Mouse (Mus musculus) urinary bladder, postnatal 14 days (tissue): ENCODE measurements around the gene D630023F18Rik.

ENCODE experiments used
- DNase-seq: peaks from one replicate; pipeline ENCODE4 v3.0.0; 2021; ENCODE audit warnings: low spot score

Gene D630023F18Rik

DNA sequence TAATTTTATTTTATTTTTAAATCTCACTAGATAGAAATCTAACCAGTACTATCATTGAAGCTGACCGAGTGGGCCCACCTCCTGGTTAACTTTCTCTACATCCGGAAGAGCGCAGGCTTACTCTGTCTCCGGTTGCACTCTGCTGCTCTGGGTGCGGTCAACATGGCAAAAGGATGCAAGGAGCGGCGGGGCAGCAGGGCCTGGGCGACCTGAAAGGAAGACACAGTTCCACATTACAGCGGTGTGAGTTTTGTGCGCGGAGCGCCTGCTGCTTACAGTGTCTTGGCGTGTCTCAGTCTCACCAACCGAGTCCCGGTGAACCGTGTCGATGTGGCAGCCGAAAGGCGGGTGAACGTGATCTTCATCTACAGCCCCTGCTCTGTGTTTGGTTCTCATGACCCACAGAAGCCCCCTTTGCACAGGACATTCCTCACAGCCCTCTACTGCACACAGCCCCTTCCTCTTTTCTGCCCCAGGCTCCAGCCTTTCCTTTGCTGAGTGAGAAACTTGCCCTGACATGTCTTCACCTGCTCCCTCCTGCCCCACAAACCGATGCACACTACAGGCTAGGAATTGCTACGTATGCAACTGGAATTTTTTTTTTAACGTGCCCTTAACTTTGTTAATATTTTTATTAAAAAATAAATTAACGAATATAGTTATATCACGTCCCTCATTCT is 13.1 kb downstream of the D630023F18Rik start:
- no peak for DNase-seq

- no peak for DNase-seq
Observed at GRCm38 (mm10) chr1:65109196-65109595, 13.8 kb downstream of the D630023F18Rik start.

DNA sequence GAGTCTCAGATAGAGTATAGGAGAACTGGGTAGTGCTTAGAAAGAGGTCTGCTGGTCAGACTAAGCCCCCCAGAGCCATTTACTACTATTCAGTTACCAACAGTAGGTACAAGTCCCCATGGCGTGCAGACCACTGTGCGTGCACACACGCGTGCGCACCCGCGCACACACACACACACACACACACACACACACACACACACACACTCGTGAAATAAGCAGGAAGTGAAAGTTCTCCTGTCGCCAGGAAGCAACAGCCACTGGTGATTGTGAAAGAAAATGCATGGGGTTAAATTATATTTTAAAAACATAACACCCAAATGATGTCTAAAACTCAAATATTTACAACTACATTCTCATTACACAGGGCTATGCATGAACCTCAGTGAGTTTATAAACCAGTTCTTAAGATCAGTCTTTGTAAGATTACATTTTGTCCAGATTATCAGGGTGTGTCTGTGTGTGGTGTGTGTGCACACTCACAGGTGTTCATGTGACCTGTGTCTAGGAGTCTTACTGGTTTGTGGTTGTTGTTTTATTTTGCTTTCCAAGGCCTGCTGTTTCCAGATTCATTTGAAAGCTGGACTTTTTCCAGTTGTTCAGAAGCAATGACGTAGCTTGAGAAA is 15.2 kb downstream of the D630023F18Rik start:
- no peak for DNase-seq

DNA sequence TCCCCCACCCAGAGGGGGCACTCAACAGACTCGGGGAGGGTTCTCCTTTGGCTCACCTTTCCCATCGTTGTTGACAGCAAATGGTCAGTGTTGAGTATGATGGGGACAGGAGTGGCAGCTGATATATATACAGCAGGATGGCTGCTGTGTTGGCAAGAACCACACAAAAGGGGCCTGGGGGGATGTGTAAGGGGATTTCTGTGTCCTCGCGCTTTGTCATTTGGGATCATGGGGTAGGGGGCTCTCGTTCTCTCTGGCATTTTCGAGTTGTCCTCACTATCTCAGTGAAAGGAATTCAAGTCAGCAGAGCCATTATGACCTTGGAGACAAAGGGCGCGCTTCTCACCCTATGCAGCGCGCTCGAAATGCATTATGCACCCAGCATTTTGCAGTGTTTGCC is 19.7 kb downstream of the D630023F18Rik start, which contains the start of gene Cryga:
Gene Cryga, minus strand, starts transcription at position 101 of the 400 bp plus-strand sequence.
- no peak for DNase-seq

- no peak for DNase-seq
Observed at GRCm38 (mm10) chr1:65096953-65097352, 26.1 kb downstream of the D630023F18Rik start.

- DNase-seq = no peak
Observed at GRCm38 (mm10) chr1:65091566-65091965, 31.4 kb downstream of the D630023F18Rik start.

- peak; percentile 63 for DNase-seq
Observed at GRCm38 (mm10) chr1:65090370-65090769, 32.6 kb downstream of the D630023F18Rik start.

GRCm38 (mm10) chr1:65088567-65089356 is 34.3 kb downstream of the D630023F18Rik start:
- DNase-seq = no peak

DNA sequence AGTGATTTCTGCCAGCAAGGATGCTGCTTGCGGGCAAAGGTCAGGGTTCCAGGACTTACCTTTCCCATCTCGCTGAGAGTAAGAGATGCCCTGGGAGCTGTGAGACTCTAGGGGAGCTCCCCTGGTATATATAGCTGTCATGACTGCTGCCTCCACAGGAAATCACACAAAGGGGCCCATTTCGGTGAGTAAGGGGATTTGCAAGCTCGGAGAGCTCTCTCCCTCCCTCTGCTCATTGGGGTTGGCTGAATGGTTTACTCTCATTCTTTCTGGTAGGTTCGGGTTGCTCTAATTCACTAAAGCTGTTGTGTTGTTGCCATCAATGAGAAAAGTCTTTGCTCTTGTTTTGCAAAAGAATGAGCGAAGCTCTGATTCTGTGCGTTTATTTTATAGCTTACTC is 40.8 kb downstream of the D630023F18Rik start, which contains the start of gene Crygb:
Gene Crygb, minus strand, starts transcription at position 101 of the 400 bp plus-strand sequence.
- DNase-seq = no peak

- no peak for DNase-seq
Observed at GRCm38 (mm10) chr1:65075607-65076006, 47.4 kb downstream of the D630023F18Rik start.

DNA sequence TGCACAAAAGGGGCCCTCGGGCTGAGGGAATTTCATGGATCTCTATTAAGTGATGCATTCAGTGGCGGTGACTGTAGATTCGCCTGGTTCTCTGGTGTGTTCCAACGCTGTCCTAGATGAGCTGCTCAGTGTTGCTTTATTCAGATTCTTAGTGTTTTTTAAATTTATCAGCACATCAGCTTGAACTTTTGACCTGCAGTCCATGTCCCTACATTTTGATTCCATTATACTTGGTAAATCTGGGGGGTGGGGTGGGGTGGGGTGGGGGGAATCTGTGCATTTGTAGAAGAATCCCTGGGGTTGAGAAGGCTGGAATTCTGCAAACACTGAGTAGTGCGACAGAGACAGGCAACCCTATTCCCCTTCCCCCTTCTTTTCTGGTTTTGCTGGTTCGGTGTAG is 49.4 kb downstream of the D630023F18Rik start, which contains the start of gene Crygc:
Gene Crygc, minus strand, starts transcription at position 101 of the 400 bp plus-strand sequence.
- DNase-seq = no peak

DNA sequence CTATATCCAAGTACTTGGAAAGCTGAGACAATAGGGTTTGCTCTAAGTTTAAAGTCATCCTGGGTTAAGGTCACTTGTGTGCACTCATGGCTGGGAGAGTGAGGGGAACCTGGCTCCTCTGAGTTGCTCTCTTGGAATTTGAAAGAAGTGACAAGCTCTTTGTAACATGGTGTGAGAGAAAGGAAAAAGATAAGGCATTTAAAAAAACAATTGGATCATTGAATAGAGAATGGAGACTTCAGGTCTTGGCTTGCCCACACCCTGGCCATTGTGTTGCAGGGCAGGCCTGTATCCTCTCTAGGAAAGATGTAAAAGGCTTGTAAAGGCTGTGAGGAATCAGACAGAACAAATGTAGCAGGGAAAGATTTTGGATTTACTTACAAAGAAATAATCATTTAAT is 55.2 kb downstream of the D630023F18Rik start:
- no peak for DNase-seq

DNA sequence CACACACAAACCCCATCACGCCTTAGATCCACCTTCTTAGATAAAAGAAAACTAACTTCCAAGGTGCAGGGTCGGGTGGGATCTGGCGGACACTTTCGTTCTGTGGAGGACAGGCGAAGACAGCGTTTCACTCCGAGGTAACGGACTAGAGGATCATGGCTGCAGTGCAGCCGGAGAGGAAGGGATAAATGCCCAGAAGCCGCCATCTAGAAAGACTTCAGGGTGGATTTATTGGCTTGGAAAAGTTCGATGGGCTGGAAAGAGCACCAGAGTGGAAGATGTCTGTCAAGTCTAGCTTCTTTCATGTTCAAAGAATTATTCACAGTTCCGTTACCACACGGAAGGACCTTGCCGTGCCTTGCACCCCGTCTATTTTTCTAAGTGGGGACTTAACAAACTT is 58.8 kb downstream of the D630023F18Rik start:
- no peak for DNase-seq

- no peak for DNase-seq
Observed at GRCm38 (mm10) chr1:65063352-65063751, 59.7 kb downstream of the D630023F18Rik start, which contains the start of gene Crygd. Gene Crygd (minus strand): TSS chr1:65063452.
